Mouse (Mus musculus) gastrocnemius, postnatal 10 days (tissue): ENCODE measurements around the gene Osbpl8. TPM values are rescaled to one million over a fixed set of nuclear protein-coding genes. Genes with fewer than 3 reads are reported as not detected.

Experiments used
- DNase-seq: peaks from one replicate; pipeline ENCODE4 v3.0.0; 2021; ENCODE audit warnings: mixed read lengths
- total RNA-seq, 2 experiments: library from RNA; stranded (reverse); gene quantifications; 2 replicates each; pipeline ENCODE4 v1.2.3; 2021

Osbpl8 gene
- total RNA-seq, 2 experiments from 2014 or later = 17.5 to 20.2 TPM

GRCm38 (mm10) chr10:111235289-111235570, 70.7 kb downstream of the Osbpl8 start:
- no peak for DNase-seq

GRCm38 (mm10) chr10:111237434-111237833, 72.9 kb downstream of the Osbpl8 start:
- DNase-seq = no peak

- no peak for DNase-seq
These were observed 78.1 kb downstream of the Osbpl8 start for GRCm38 (mm10) chr10:111242677-111243076.

- DNase-seq = no peak
These were observed 83.1 kb downstream of the Osbpl8 start for GRCm38 (mm10) chr10:111247609-111248008.

- no peak for DNase-seq
These were observed 83.6 kb downstream of the Osbpl8 start for GRCm38 (mm10) chr10:111248177-111248576.

GRCm38 (mm10) chr10:111250192-111250591, 85.6 kb downstream of the Osbpl8 start:
- DNase-seq = no peak

- no peak for DNase-seq
These were observed 87.1 kb downstream of the Osbpl8 start for GRCm38 (mm10) chr10:111251666-111252065.

GRCm38 (mm10) chr10:111255228-111255627, 90.7 kb downstream of the Osbpl8 start:
- DNase-seq = no peak

GRCm38 (mm10) chr10:111256156-111256555, 91.6 kb downstream of the Osbpl8 start:
- DNase-seq = no peak

GRCm38 (mm10) chr10:111257358-111257757, 92.8 kb downstream of the Osbpl8 start:
- DNase-seq = no peak

- no peak for DNase-seq
These were observed 93.7 kb downstream of the Osbpl8 start for GRCm38 (mm10) chr10:111258256-111258655.

GRCm38 (mm10) chr10:111271687-111272086, 107.1 kb downstream of the Osbpl8 start:
- no peak for DNase-seq

- no peak for DNase-seq
These were observed 108.4 kb downstream of the Osbpl8 start for GRCm38 (mm10) chr10:111272905-111273304.

GRCm38 (mm10) chr10:111273463-111274088, 109.0 kb downstream of the Osbpl8 start:
- no peak for DNase-seq

GRCm38 (mm10) chr10:111275822-111276221, 111.3 kb downstream of the Osbpl8 start:
- no peak for DNase-seq

GRCm38 (mm10) chr10:111297631-111298030, 133.1 kb downstream of the Osbpl8 start:
- no peak for DNase-seq

GRCm38 (mm10) chr10:111298140-111299098, 133.9 kb downstream of the Osbpl8 start, which contains the start of gene Bbs10:
Bbs10 (plus strand) TSS chr10:111298679.
- peak; percentile 98 for DNase-seq

GRCm38 (mm10) chr10:111299591-111299990, 135.0 kb downstream of the Osbpl8 start:
- no peak for DNase-seq

- no peak for DNase-seq
These were observed 136.5 kb downstream of the Osbpl8 start for GRCm38 (mm10) chr10:111301041-111301440.

GRCm38 (mm10) chr10:111302486-111302885, 137.9 kb downstream of the Osbpl8 start:
- no peak for DNase-seq

GRCm38 (mm10) chr10:111308850-111309501, 144.4 kb downstream of the Osbpl8 start:
- no peak for DNase-seq

- DNase-seq = no peak
These were observed 148.7 kb downstream of the Osbpl8 start for GRCm38 (mm10) chr10:111313282-111313681.
